Mouse (Mus musculus): Measurements from ENCODE around the gene Rad1.

GRCm38 (mm10) chr15:10468761-10469160 lies 17.1 kb upstream of the Rad1 start:
- TF ChIP-seq CTCF (IDR thresholded peaks at IDR 0.05; ENCODE audit: extremely low read depth, insufficient read depth, low read length) (no peak), POLR2A (IDR thresholded peaks at IDR 0.05; ENCODE audit: extremely low read depth, insufficient read depth, low read length) (no peak)
